Mouse (Mus musculus): ENCODE data around the gene Npb.
A peak's percentile ranks its signal among the peaks of the same experiment; 100 is the strongest.
"Not testable (repeated sequence)": the region's sequence is repeated elsewhere in the genome, so short reads cannot be mapped to it uniquely, and the experiment has no call there.

Npb gene

GRCm38 (mm10) chr11:120608241-120609034 is at the start of gene Npb:
Gene Npb (plus strand): TSS chr11:120608477.
- no peak for DNase-seq (ENCODE audit: low read depth, low spot score)

- DNase-seq (ENCODE audit: low read depth, low spot score), result not testable (repeated sequence)
Measured at GRCm38 (mm10) chr11:120558843-120559242, 49.4 kb upstream of the Npb start.

- no peak for DNase-seq (ENCODE audit: low read depth, low spot score)
Measured at GRCm38 (mm10) chr11:120560952-120561728, 47.1 kb upstream of the Npb start.

- no peak for DNase-seq (ENCODE audit: low read depth, low spot score)
Measured at GRCm38 (mm10) chr11:120562949-120563348, 45.3 kb upstream of the Npb start.

GRCm38 (mm10) chr11:120565114-120565513 is 43.2 kb upstream of the Npb start:
- peak; percentile 51 for DNase-seq (ENCODE audit: low read depth, low spot score)

- no peak for DNase-seq (ENCODE audit: low read depth, low spot score)
Measured at GRCm38 (mm10) chr11:120568324-120568723, 40.0 kb upstream of the Npb start.

GRCm38 (mm10) chr11:120571122-120571521 is 37.2 kb upstream of the Npb start:
- no peak for DNase-seq (ENCODE audit: low read depth, low spot score)

- peak; percentile 24 for DNase-seq (ENCODE audit: low read depth, low spot score)
Measured at GRCm38 (mm10) chr11:120571754-120572416, 36.4 kb upstream of the Npb start.

GRCm38 (mm10) chr11:120572417-120572751 is 35.9 kb upstream of the Npb start:
- no peak for DNase-seq (ENCODE audit: low read depth, low spot score)

- DNase-seq (ENCODE audit: low read depth, low spot score), result peak; percentile 100
Measured at GRCm38 (mm10) chr11:120572752-120573584, 35.3 kb upstream of the Npb start, which contains the start of gene P4hb. Gene P4hb (minus strand): TSS chr11:120573253.

GRCm38 (mm10) chr11:120573585-120574277 is 34.5 kb upstream of the Npb start:
- DNase-seq (ENCODE audit: low read depth, low spot score), result no peak

GRCm38 (mm10) chr11:120574278-120574600 is 34.0 kb upstream of the Npb start:
- no peak for DNase-seq (ENCODE audit: low read depth, low spot score)

GRCm38 (mm10) chr11:120575046-120575445 is 33.2 kb upstream of the Npb start:
- DNase-seq (ENCODE audit: low read depth, low spot score), result no peak

GRCm38 (mm10) chr11:120575940-120576339 is 32.3 kb upstream of the Npb start:
- no peak for DNase-seq (ENCODE audit: low read depth, low spot score)

- DNase-seq (ENCODE audit: low read depth, low spot score), result no peak
Measured at GRCm38 (mm10) chr11:120576365-120576981, 31.8 kb upstream of the Npb start.

- DNase-seq (ENCODE audit: low read depth, low spot score), result peak; percentile 57
Measured at GRCm38 (mm10) chr11:120577211-120578023, 30.9 kb upstream of the Npb start.

- no peak for DNase-seq (ENCODE audit: low read depth, low spot score)
Measured at GRCm38 (mm10) chr11:120578024-120578693, 30.1 kb upstream of the Npb start.

GRCm38 (mm10) chr11:120578694-120579243 is 29.5 kb upstream of the Npb start:
- DNase-seq (ENCODE audit: low read depth, low spot score), result no peak

Measured in brain, adult 2 months (tissue).